Mouse (Mus musculus) spleen, embryonic (tissue): Measurements from ENCODE around the gene Zfp788.
"Not testable (repeated sequence)": the region's sequence is repeated elsewhere in the genome, so short reads cannot be mapped to it uniquely, and the experiment has no call there.

Source experiments
- CTCF ChIA-PET: fragments of 350-600 bp; sonication (Branson Sonifier 250); formaldehyde crosslinking; loops from one replicate; lab custom pipeline; 2022; lab: Charles Lee

Gene Zfp788

DNA sequence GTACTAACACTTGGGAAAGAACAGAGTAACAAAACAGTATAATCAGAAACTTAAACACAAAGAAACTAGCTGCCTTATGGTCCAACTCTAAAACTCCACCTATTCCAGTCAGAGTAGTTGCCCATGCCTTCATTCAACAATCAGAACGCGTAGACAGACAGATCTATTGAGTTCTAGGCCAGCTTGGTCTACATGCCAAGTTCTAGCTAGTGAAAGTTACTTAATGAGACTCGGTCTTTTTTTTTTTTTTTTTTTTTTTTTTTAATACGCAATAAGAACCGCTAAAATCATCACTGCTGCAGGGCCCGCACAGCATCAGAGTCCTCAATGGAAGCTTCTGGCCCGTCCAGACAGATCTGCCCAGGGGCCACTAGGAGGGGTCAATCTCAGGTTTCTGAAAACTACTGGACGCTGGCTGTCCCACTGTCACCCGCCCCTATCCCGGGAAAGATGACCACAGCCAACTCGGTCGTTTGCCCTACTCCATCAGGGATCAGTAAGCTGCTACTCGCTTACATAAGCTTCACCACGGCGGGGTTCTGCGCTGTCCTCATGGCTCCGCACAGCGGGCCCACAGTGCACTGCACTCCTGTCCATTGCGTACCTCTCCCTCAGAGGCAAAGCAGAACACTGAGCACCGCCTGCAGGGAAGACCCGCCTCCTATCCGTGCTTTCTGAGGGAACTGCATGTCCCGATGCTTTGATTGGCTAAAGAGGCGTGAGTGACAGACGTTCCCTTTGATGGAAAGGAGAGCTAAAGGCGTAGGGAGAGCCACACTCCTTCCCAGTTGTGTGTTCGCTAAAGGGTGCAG lies at the start of gene Zfp788:
Gene Zfp788 (plus strand): TSS at position 795 of the 812 bp plus-strand sequence.
- CTCF ChIA-PET: interaction anchor here (0.6 to 0.9 kb wide), 3 partner anchors 17 to 951 kb away, joined by 4 to 15 read pairs (median 12); no protein-coding TSS in a partner anchor

GRCm38 (mm10) chr7:41587831-41588230 lies 45.2 kb upstream of the Zfp788 start:
- CTCF ChIA-PET: not testable (repeated sequence)

- CTCF ChIA-PET: no interaction called here
Observed at GRCm38 (mm10) chr7:41598615-41599014, 34.4 kb upstream of the Zfp788 start.

- CTCF ChIA-PET: no interaction called here
Observed at GRCm38 (mm10) chr7:41599034-41599813, 33.8 kb upstream of the Zfp788 start, which contains the start of gene 2610021A01Rik. Gene 2610021A01Rik (plus strand): TSS chr7:41599230.

DNA sequence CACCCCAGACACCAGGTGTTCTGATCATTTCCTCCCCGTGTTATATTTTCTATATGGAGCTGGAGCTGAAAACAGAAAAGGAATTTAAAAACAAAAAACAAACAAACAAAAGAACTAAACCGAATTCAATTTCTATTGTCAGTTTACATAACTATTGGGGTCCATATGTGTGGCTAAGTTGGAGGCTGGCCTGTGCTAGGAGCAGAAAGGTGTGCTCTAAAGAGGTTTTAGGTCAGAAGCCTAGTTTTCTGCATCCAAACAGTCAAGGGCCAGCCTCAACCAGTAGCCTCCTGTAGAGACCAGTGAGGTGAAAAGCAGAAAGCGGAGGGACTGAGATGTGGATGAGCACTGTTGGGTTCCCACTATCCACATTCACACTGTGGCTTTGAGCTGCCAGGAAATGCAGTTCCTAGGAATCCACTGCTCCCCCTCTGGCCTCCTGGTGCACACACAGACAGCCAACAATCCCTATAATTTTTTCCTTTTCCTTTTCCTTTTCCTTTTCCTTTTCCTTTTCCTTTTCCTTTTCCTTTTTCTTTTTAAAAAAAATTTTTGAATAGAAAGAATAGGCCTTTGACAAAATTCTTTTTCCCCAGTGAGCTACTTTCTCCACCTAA lies 33.0 kb upstream of the Zfp788 start:
- CTCF ChIA-PET: interaction anchor here (0.7 kb wide), 1 partner anchor 98 kb away, joined by 4 read pairs; no protein-coding TSS in a partner anchor

GRCm38 (mm10) chr7:41611654-41612053 lies 21.3 kb upstream of the Zfp788 start:
- CTCF ChIA-PET: no interaction called here

- CTCF ChIA-PET: not testable (repeated sequence)
Observed at GRCm38 (mm10) chr7:41616241-41616640, 16.8 kb upstream of the Zfp788 start.

DNA sequence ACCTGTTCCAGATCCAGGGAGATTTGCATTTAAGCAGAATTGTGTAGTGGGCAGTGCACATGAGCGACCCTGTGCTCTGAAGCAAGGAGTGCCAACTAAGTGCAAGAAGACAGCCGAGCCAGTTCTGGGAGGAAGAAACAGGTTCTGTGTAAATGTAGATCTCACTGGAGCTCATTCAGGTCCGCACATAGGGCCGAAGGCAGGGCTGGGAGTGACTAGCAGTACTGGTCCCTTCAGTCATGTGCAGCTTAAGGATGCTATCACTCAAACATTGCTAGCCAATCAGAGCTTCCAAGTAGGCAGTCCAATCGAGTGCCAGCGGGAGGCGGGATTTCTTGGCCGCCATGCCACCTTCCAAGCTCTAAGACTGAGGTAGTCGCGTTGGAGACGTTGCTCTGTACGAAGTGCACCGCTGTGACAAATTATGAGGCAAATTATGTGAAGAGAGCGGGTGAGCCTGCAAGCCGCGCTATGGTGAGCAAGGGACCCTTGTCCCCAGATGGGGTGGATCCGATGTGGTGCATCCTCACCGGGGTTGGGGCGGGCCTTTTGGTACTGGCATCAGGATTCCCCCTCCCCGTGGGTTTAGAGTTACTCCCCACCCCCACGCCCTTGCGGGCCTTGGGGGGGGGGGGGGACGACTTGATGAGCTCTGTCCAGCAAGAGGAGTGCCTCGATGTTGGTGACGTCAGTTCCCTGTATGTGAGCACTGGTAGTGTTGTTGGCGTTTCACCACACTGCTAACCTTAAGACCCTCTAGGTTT lies 400 bp downstream of the Zfp788 start:
- CTCF ChIA-PET: no interaction called here

- CTCF ChIA-PET: not testable (repeated sequence)
Observed at GRCm38 (mm10) chr7:41674326-41674725, 41.3 kb downstream of the Zfp788 start.
